Mouse (Mus musculus): ENCODE results near the gene 1700037H04Rik.

Gene 1700037H04Rik

DNA sequence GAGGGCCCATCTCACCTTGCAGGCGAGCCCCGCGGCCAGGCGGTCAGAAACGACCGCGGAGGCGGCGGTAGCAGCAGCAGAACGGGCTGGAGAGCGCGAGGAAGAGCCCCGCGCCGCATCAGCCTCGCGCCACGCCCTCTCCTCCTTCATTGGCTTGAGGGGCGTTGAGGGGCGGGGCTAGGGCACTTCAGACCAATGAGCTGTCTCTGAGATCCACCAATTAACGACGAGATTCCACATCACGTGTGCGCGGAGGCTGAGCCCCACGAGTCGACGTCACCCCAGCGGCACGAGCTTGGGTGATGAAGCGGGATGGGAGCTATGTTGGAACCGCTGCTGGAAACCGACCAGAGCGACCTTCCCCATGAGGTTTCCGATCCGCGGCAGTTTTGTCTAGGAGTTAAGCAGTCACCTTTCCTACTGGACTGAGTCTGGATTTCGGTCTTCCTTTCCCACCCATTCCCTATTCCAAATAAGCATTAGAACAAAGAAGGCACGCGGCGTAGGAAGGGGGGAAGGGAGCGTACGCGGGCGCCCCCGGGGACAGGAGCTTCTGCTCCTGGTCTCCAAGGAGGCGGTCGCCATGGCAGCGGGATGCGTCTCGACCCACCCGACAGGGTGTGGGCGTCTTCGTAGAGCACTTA is at the start of gene 1700037H04Rik:
Gene 1700037H04Rik, minus strand, starts transcription at position 144 of the 644 bp plus-strand sequence.
- DNase-seq (ENCODE audit: extremely low spot score, low spot score): peak; percentile 92

DNA sequence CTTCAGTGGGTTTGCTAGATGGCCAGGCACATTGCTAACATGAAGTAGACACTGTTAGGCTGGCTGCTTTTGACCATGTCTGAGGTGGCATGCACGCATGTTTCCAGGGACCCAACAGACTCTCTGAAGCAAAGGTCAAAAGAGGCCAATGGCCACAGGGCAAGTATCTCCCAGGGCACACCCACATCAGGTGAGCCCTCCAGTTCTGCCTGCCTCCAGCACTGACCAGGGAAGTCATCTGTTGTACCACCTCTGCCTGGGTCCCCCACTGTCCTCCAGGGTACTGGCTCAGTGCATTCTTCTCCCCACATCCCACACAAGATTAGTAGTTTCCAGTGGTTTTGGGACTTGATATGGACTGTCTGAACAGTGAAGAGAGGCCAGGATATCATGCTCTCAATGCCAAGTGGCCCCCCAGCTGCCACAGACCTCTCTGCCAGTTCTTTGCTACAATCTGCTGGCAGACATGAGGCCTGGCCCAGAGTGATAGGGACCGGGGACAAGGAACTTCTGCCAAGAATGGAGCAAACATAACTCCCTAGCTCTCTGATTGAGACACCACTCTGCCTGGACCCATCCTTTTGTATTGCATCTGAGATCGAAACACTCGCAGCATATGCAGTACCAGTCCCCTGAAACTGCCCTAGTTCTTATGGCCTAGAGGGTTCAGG is 49.4 kb upstream of the 1700037H04Rik start:
- DNase-seq (ENCODE audit: extremely low spot score, low spot score): no peak

DNA sequence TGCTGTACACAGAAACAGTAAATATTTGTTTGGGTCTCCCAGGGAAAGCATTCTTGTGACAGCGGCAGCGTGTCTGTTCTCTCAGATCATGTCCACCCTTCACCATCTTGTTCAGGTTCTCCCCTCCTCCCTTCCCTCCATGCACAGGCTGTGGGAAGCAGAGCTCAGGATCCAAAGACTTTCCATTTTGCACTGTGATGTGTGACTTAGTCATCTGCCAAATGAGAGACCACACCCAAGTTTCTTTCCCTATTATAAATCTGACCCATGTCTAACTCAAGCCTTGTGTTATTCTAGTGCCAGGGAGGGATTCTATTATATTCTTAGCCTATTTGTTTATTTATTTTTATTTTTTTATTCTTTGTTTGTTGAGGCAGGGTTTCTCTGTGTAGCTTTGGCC is 48.5 kb upstream of the 1700037H04Rik start:
- no peak for DNase-seq (ENCODE audit: extremely low spot score, low spot score)

DNA sequence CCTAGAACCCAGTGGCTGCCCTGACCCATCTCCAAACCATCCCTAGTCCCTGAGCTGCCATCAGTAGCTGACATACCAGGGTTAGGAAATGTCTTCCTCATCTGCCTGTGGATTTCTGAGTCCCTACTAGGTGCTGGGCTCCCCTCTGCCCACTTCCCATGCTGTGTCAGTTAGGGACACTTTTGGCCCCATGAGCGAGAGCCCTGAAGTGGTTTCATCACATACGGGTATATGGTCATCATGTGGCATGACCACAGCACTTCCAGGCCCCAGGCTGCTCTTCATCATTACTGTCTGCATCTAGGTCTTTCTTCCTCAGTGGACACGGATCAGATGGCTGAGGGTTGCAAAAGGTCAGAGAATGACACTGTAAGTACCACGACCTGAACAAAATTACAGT is 46.9 kb upstream of the 1700037H04Rik start, which contains the start of gene Ap5s1:
Gene Ap5s1, plus strand, starts transcription at position 301 of the 400 bp plus-strand sequence.
- no peak for DNase-seq (ENCODE audit: extremely low spot score, low spot score)

DNA sequence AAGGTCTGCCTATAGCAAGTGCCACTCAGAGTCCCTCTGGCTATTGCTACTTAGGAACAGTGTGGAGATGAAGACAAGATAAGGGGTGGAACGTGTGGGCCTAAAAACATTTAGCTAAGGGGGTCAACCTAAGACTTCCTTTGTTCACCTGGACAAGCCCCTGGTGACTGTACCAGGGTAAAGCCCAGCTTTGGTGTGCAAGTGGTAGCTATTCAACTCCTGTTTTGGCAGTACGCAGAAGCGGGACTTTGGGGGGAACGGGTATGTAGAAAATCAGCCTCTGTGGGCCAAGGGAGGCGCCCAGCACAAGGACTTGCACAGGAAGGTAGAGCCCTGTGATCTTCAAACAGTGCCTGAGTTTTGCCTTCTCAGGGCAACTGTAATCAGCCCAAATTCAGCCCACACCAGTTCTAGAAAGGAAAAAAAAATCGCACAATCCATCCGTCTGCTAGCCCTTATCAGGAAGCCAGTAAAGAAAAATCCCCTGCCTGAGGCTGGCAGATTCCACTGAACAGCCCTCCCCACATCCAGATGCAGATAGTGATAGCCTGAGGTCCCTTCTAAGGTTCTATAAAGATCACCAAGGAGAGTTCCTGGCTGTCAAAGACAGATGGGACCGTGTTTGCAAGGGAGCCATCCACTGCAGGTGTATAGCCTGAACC is 45.8 kb upstream of the 1700037H04Rik start:
- DNase-seq (ENCODE audit: extremely low spot score, low spot score): no peak

DNA sequence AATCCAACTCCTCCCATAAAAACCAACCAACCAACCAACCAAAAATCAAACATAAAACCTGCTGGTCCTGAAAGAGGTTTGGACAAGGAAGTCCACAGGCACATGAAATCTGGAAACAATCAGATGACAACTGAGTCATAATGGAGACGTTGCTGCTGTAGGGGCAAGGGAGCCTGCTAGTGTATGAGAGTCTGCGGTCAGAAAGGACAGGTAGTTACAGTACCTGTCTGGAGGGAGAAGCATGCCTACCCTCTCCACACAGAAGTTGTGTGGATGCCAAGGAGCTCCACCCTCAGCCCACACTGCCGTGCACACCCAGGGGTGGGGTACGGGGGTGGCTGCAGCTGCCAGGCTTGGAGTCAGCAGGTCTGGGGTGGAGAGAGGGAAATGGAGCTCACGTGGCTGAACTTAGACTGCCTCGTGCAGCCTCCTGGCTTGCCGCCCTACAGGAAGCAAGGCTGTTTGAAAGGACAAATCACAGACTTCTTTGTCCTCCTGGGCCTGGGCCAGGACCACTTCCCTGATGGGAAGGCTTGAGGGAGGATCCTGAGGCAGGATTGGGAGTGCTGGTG is 44.6 kb upstream of the 1700037H04Rik start:
- no peak for DNase-seq (ENCODE audit: extremely low spot score, low spot score)

DNA sequence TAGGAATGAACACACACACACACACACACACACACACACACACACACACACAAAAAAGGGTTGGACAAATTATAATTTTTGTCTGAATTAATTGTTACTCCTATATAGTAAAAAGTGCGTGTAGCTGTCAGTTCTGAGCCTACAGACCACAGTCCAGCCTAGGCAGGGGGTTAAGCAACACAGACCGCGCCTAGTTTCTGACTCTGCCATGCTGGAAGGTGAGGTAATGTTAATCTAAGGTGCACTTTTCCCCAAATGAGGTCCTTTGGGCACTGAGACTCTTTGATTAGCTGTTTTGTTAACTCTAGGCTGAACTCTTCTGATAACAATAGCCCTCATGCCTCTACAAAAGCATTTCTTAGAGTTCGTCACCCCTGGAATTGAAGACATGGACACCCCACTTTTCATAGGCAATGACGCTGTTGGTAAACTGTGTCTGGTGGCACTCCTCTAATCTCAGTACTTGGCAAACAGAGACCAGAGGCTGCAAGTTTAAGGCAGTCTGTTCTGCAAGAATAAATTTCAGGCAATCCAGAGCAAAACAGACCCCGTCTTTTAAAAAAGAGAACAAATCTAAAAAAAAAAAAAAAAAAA is 44.0 kb upstream of the 1700037H04Rik start:
- DNase-seq (ENCODE audit: extremely low spot score, low spot score): no peak

DNA sequence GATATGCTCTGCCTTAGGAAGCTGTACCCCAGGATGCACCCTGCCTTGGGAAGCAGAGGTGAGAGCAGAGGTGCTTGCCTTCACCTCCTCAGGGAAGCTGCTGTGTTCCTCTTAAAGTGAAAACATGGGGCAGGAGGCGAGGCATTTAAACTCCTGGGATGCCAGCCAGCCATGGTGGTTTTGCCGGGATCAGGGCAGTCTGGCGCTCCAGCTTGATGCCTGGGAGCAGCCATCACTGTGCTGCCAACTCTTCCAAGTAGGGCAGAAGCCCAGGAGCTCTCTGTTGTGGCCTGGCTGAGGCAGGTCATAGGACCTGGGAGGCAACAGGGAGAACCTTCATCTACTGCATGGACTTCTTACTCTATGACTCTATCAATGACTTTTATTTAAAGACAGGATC is 41.4 kb upstream of the 1700037H04Rik start:
- DNase-seq (ENCODE audit: extremely low spot score, low spot score): no peak

DNA sequence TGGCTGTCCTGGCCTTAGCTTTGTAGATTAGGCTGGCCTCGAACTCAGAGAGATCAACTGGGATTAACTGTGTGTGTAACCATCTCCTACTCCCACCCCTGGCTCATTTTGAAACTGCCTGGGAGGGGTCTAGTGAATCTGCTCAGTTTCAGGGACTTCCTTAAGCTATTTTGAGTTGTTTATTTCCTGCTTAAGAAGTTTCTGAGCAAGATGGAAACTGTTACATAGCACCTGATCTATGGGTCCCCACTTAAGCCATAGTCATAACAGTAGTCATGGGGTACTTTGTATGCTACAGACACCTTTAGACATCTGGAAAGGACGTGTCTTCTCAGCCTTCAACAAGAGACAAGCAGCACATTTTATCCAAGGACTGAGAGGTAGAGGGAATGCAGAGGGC is 40.8 kb upstream of the 1700037H04Rik start:
- no peak for DNase-seq (ENCODE audit: extremely low spot score, low spot score)

DNA sequence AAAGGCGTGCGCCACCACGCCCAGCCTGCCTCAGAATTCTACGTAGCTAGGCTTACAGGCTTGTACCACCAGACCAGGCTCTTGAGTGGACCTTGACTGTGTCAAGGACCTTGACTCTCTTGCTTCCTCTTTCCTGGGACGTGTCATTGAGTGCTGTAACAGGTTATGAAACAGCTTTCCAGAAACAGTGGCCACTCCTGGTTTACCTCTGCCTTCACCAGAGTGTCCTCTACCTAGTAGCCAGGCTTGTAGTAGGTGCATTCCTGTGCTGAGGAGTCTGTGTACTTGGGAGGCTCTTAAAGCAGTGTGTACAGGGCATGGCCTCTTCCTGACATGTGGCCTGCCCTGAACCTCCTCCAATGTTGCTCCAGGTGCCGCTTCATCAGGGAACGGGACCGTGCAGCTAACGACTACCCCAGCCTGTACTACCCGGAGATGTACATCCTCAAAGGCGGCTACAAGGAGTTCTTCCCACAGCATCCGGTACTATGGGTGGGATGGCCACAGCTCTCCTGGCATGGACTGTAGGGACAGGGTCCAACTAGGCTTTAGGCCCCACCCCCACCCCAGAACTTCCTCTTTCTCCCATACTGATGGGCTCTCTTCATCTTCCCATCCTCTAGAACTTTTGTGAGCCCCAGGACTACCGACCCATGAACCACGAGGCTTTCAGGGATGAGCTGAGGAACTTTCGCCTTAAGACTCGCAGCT is 36.9 kb upstream of the 1700037H04Rik start:
- no peak for DNase-seq (ENCODE audit: extremely low spot score, low spot score)

DNA sequence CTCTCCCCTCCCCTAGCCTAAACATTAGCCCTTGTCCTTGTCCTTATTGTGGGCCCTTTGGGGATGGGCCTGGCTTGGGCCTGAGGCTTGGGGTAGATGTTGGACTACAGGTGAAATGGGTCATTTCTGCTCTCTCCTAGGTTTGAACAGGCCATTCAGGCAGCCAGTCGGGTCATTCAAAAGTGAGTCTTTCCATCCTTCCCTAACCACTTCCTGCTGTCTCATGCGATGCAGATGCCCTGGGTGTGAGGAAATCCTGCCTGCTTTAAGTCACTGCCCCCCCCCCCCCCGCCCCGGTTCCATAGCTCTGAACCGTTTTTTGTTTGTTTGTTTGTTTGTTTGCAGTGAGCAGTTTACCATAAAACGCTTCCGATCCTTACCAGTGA is 31.1 kb upstream of the 1700037H04Rik start:
- no peak for DNase-seq (ENCODE audit: extremely low spot score, low spot score)

DNA sequence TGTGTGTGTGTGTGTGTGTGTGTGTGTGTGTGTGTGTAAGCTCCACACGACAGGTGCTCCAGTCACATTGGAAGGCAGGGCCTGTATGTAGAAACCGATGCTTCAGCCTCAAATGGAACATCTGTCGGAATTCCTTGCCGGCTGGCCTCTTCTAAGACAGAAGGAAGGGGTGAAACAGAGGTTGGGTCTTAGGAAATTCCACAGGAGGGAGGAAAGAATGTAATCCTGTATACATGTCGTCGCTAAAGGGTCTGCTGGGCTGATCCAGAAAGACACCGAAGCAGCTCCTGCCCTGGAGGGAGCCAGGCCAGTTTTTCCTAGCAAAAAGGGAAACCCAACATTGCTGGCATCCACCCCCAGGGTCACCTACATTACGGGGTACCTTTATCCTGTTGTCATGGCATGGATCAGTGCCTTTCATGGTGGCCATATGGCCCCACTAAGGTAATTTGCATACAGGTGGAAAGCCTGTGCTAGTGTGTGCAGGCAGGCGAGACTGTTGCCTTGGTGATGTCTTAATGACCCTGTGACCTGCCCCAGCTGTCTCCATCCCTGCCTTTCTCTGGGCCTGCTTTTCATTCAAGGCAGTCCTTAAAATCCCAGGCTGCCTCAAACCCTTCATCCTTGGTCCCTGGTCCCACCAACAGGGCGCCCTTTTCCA is 30.6 kb upstream of the 1700037H04Rik start:
- peak; percentile 76 for DNase-seq (ENCODE audit: extremely low spot score, low spot score)

DNA sequence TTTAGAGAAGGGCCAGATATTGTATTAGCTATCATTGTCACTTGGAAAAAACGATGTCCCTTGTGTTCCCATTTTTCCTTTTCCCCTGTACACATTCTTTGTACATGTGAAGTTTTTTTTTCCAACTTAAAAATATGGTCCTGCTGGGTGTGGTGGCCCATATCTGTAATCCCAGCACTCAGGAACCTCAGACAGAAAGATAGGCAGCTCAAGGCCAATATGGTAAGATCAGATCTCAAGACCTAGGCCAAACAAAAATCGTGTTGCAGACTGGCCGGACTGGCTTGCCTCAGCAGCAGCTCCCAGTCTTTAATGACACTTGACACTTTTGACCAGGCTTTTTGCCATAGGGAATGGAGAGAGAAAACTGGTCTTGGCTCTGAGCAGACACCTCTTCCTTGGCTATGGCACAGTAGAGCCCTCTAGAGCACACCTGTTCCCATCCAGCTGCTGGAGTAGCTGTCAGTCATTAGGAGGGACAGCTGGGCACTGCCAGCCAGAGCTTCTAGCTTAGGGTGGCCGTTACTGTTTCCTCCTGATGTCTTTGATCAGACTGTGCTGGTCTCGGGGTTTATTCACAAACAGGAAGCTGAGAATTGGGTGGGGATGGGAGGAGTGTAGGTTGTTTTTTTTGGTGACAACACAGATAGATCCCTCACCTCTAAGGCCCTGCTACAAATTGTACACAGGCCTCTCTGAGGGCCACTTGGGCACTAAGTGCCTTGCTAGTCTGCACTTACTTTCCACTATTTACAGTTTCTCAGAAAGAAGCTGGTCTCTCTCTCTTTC is 29.8 kb upstream of the 1700037H04Rik start:
- no peak for DNase-seq (ENCODE audit: extremely low spot score, low spot score)

DNA sequence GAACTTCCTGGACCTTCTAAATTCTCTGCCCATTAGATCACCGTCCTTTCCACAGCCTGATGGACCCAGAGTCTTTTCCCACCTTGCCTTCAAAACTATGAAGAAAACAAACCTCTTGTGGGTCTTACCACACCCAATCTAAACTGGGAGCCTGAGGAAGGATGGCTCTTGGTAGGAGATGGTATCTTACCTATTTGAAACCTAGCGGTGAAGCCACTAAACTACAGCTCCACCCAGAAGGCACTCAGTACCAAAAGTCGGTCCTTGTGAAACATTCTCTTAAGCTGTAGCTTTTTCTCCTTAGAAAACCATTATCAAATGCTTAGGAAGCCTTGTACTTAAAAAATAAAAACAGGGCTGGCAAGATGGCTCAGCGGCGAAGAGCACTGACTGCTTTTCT is 28.4 kb upstream of the 1700037H04Rik start:
- DNase-seq (ENCODE audit: extremely low spot score, low spot score): no peak

DNA sequence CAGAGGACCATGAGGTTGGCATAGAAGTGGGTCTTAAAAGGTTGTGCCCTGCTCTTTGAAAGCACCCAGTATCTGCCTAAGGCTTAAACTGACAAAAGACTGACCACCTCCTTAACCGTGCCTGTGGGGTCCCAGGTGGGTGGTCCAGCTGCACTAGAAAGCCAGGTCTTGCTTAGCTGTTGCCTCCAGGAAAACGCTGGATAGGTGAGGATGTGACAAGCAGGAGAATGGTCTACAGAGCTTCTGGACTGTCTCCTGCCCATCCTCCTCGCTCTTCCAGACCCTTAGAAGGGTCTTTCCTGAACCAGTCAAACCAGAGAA is 27.7 kb upstream of the 1700037H04Rik start:
- DNase-seq (ENCODE audit: extremely low spot score, low spot score): peak; percentile 40

DNA sequence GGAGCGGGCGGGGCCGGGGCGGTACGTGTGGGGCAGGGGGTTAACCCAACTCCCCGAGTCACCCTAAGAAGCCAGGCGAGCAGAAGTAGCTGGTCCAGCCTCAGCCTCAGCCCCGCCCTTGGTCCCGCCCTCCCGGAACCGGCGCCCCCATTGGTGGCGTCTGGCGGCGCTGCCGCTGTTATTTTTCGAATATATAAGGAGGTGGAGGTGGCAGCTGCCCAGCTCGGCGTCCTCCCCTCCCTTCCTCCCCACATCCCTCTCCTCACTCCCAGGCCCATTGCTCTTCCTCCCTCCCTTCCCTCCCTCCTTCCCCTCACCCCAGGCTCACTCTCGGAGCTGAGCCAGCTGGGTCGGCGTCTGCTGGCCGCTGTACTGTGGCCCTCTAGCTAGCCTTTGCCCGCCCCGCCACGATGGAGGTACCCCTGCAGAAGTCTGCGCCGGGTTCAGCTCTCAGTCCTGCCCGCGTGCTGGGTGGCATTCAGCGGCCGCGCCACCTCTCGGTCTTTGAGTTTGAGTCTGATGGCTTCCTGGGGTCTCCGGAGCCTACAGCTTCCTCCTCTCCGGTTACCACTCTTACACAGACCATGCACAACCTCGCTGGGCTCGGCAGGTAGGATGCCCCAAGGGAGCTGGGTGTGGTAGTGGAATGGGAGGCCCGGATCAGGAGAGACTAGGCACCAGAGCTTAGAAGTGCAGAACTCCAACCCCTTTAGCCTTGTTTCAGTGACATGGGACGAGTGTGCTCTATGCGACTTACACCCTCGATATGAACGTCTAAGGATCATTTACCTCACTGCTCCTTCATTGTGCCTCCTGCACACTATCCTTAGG is 27.1 kb upstream of the 1700037H04Rik start, which contains the start of the genes Cdc25b and Spef1:
Gene Cdc25b, plus strand, starts transcription at position 179 of the 831 bp plus-strand sequence.
Gene Spef1, minus strand, starts transcription at position 512 of the 831 bp plus-strand sequence.
- peak; percentile 90 for DNase-seq (ENCODE audit: extremely low spot score, low spot score)

DNA sequence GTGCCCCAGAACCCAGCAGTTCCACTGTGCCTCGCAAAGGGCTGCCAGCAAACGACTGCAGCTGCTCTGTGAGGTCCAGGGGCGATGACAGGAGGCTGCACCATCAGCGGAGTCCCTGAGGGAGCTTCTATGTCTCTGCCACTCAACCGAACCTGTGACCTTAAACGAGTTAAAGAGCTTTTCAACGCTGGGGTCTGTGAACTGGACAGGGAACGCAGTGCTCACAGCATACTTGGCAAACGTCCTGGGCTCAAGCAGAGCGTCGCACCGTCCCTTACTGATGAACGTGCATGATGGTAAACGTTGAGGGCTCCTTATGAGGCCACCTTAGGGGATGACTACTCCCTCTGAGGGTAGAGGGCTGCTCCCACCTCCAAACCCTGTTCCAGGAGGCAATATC is 26.5 kb upstream of the 1700037H04Rik start:
- DNase-seq (ENCODE audit: extremely low spot score, low spot score): no peak

DNA sequence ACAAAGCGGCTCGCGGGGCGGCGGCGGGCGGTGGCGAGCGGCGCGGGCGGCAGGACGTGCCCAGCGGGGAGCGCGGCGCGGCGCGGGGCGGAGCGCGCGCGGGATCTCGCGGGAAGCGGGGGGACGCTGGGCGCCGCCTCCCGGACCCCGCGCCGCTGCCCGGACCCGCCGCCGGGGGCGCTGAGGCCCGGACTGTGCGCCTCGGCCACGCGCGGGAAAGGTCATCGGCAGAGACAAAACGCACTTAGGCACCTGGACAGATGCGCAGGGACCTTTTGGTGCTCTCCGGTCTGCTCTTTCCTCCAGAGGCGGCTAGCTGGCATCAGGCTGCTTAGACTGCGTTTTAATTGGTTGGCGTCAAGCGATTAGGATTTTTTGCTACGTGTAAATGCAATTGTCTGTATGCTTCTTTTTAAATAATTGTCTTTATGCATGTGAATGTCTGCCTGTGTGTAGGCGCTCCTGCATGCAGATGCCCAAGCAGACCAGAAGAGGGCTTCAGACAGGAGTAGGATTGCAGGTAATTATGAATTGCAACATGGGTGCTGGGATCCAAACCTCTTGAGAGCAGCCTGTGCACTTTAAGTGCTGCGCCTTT is 20.2 kb upstream of the 1700037H04Rik start, which contains the start of gene Cenpb:
Gene Cenpb, minus strand, starts transcription at position 78 of the 598 bp plus-strand sequence.
- DNase-seq (ENCODE audit: extremely low spot score, low spot score): peak; percentile 85
